Mouse (Mus musculus) MEL (cell line): Measurements from ENCODE around the gene Akr1a1. TPM values are rescaled to one million over a fixed set of nuclear protein-coding genes. Genes with fewer than 3 reads are reported as not detected.

Source experiments
- DNase-seq: peaks from one replicate; pipeline ENCODE4 v3.0.0; 2011; ENCODE audit warnings: low read depth, low spot score
- H3K27ac ChIP-seq: 2 replicates; pipeline ENCODE4 v1.5.1; 2012; ENCODE audit warnings: low read depth, mild to moderate bottlenecking, control low read depth, low read length, moderate library complexity; ENCODE audit not compliant: control insufficient read depth
- H3K27me3 ChIP-seq, 2 experiments: fragments of 150-350 bp in 1 of 2; sonication (generic) in 1 of 2; 2 replicates each; pipeline ENCODE4 v1.6.1; 2012; ENCODE audit warnings: low read length in 2 of 2, mild to moderate bottlenecking in 2 of 2, improper control_type of control experiment in 1 of 2, moderate library complexity in 1 of 2; ENCODE audit not compliant: insufficient read depth in 2 of 2, control insufficient read depth in 1 of 2
- H3K36me3 ChIP-seq, 2 experiments: 2 replicates each; pipeline ENCODE4 v1.6.1; 2012 to 2014; ENCODE audit warnings: low read length in 2 of 2, improper control_type of control experiment in 1 of 2, inconsistent platforms in 1 of 2, mild to moderate bottlenecking in 1 of 2; ENCODE audit not compliant: insufficient read depth in 2 of 2, control insufficient read depth in 1 of 2
- H3K4me1 ChIP-seq, 2 experiments: fragments of 150-350 bp in 1 of 2; sonication (generic) in 1 of 2; 2 replicates each; pipeline ENCODE4 v1.6.1; 2012; ENCODE audit warnings: low read length in 2 of 2, improper control_type of control experiment in 1 of 2, mild to moderate bottlenecking in 1 of 2; ENCODE audit not compliant: insufficient read depth in 2 of 2, control insufficient read depth in 1 of 2
- H3K4me3 ChIP-seq, 2 experiments: fragments of 150-350 bp in 1 of 2; sonication (generic) in 1 of 2; 2 replicates each; pipeline ENCODE4 v1.5.1; 2012; ENCODE audit warnings: low read depth in 2 of 2, low read length in 2 of 2, mild to moderate bottlenecking in 2 of 2, moderate library complexity in 2 of 2, control low read depth in 1 of 2, improper control_type of control experiment in 1 of 2; ENCODE audit not compliant: control insufficient read depth in 1 of 2, insufficient read depth in 1 of 2
- H3K79me2 ChIP-seq: 2 replicates; pipeline ENCODE4 v1.6.1; 2012; ENCODE audit warnings: mild to moderate bottlenecking, low read length, moderate library complexity; ENCODE audit not compliant: control insufficient read depth, poor library complexity, insufficient read depth
- H3K9ac ChIP-seq: 2 replicates; pipeline ENCODE4 v1.6.1; 2012; ENCODE audit warnings: low read depth, mild to moderate bottlenecking, control low read depth, low read length, moderate library complexity; ENCODE audit not compliant: control insufficient read depth, poor library complexity, severe bottlenecking
- H3K9me3 ChIP-seq: fragments of 150-350 bp; sonication (generic); replicated peaks from 2 replicates; pipeline ENCODE4 v1.6.1; 2012; ENCODE audit warnings: mild to moderate bottlenecking, low read length, improper control_type of control experiment, moderate library complexity; ENCODE audit not compliant: insufficient read depth
- CHD1 ChIP-seq: IDR thresholded peaks from 2 replicates; pipeline ENCODE4 v1.6.1; 2012; ENCODE audit warnings: low read depth, mild to moderate bottlenecking, inconsistent platforms, low read length, improper control_type of control experiment
- CHD2 ChIP-seq: IDR thresholded peaks from 2 replicates; pipeline ENCODE4 v1.6.1; 2011; ENCODE audit warnings: low read length, improper control_type of control experiment
- CTCF ChIP-seq, 3 experiments: IDR thresholded peaks in 2 of 3; conservative IDR thresholded peaks in 1 of 3; 2 replicates each; pipeline ENCODE4 v1.5.1; 2011 to 2012; ENCODE audit warnings: low read length in 3 of 3, low read depth in 2 of 3, mild to moderate bottlenecking in 2 of 3, improper control_type of control experiment in 1 of 3, inconsistent platforms in 1 of 3, mixed read lengths in 1 of 3, moderate library complexity in 1 of 3; ENCODE audit not compliant: control insufficient read depth in 1 of 3, insufficient read depth in 1 of 3, poor library complexity in 1 of 3, severe bottlenecking in 1 of 3
- E2F4 ChIP-seq: IDR thresholded peaks from 2 replicates; pipeline ENCODE4 v1.6.1; 2011; ENCODE audit warnings: low read depth, low read length, improper control_type of control experiment, borderline replicate concordance
- ELF1 ChIP-seq: IDR thresholded peaks from 2 replicates; pipeline ENCODE4 v1.6.1; 2014; ENCODE audit warnings: low read depth, mild to moderate bottlenecking, inconsistent platforms, low read length, improper control_type of control experiment, moderate library complexity
- GATA1 ChIP-seq: IDR thresholded peaks from 2 replicates; pipeline ENCODE4 v1.6.1; 2011; ENCODE audit warnings: low read depth, low read length, improper control_type of control experiment
- HCFC1 ChIP-seq: IDR thresholded peaks from 2 replicates; pipeline ENCODE4 v1.6.1; 2012; ENCODE audit warnings: low read depth, mild to moderate bottlenecking, inconsistent platforms, low read length, improper control_type of control experiment, moderate library complexity
- JUND ChIP-seq: IDR thresholded peaks from 2 replicates; pipeline ENCODE4 v1.6.1; 2011; ENCODE audit warnings: low read depth, mild to moderate bottlenecking, improper control_type of control experiment, low read length
- KAT2A ChIP-seq: conservative IDR thresholded peaks from 2 replicates; pipeline ENCODE4 v1.6.1; 2012; ENCODE audit warnings: low read depth, low read length, improper control_type of control experiment, inconsistent platforms
- MAX ChIP-seq: IDR thresholded peaks from 2 replicates; pipeline ENCODE4 v1.6.1; 2011; ENCODE audit warnings: low read length, improper control_type of control experiment
- MAZ ChIP-seq: IDR thresholded peaks from 2 replicates; pipeline ENCODE4 v1.6.1; 2012; ENCODE audit warnings: low read depth, mild to moderate bottlenecking, inconsistent platforms, low read length, improper control_type of control experiment
- MEF2A ChIP-seq: IDR thresholded peaks from 2 replicates; pipeline ENCODE4 v1.6.1; 2014; ENCODE audit warnings: low read depth, mild to moderate bottlenecking, inconsistent platforms, low read length, improper control_type of control experiment; ENCODE audit not compliant: poor library complexity, insufficient replicate concordance, severe bottlenecking; ENCODE audit errors: extremely low read depth
- MXI1 ChIP-seq: IDR thresholded peaks from 2 replicates; pipeline ENCODE4 v1.6.1; 2011; ENCODE audit warnings: mild to moderate bottlenecking, low read depth, low read length, improper control_type of control experiment
- MYC ChIP-seq: IDR thresholded peaks from 2 replicates; pipeline ENCODE4 v1.6.1; 2011; ENCODE audit warnings: low read depth, mild to moderate bottlenecking, low read length, improper control_type of control experiment, moderate library complexity
- NELFE ChIP-seq: IDR thresholded peaks from 2 replicates; pipeline ENCODE4 v1.6.1; 2011; ENCODE audit warnings: low read depth, low read length, improper control_type of control experiment
- NRF1 ChIP-seq: IDR thresholded peaks from 2 replicates; pipeline ENCODE4 v1.6.1; 2014; ENCODE audit warnings: low read depth, mild to moderate bottlenecking, inconsistent platforms, low read length, improper control_type of control experiment, moderate library complexity; ENCODE audit not compliant: poor library complexity, insufficient read depth, severe bottlenecking
- POLR2AphosphoS2 ChIP-seq: IDR thresholded peaks from 2 replicates; pipeline ENCODE4 v1.6.1; 2011; ENCODE audit warnings: low read length, improper control_type of control experiment
- POLR2AphosphoS5 ChIP-seq: IDR thresholded peaks from 2 replicates; pipeline ENCODE4 v1.6.1; 2012; ENCODE audit warnings: low read depth, borderline replicate concordance, mild to moderate bottlenecking, inconsistent platforms, low read length, moderate library complexity, mixed read lengths
- RAD21 ChIP-seq: IDR thresholded peaks from 2 replicates; pipeline ENCODE4 v1.6.1; 2011; ENCODE audit warnings: mild to moderate bottlenecking, low read depth, low read length, improper control_type of control experiment
- RCOR1 ChIP-seq: IDR thresholded peaks from 2 replicates; pipeline ENCODE4 v1.6.1; 2012; ENCODE audit warnings: low read depth, mild to moderate bottlenecking, inconsistent platforms, low read length, improper control_type of control experiment
- SIN3A ChIP-seq: IDR thresholded peaks from 2 replicates; pipeline ENCODE4 v1.6.1; 2012; ENCODE audit warnings: low read length, improper control_type of control experiment, inconsistent platforms
- SMC3 ChIP-seq: IDR thresholded peaks from 2 replicates; pipeline ENCODE4 v1.6.1; 2011; ENCODE audit warnings: low read depth, low read length, improper control_type of control experiment
- TBP ChIP-seq: IDR thresholded peaks from 2 replicates; pipeline ENCODE4 v1.8.0; 2011; ENCODE audit warnings: low read depth, low read length, improper control_type of control experiment
- TCF12 ChIP-seq: IDR thresholded peaks from 2 replicates; pipeline ENCODE4 v1.6.1; 2014; ENCODE audit warnings: low read depth, mild to moderate bottlenecking, inconsistent platforms, low read length, improper control_type of control experiment, moderate library complexity
- UBTF ChIP-seq: IDR thresholded peaks from 2 replicates; pipeline ENCODE4 v1.6.1; 2012; ENCODE audit warnings: low read depth, mild to moderate bottlenecking, inconsistent platforms, low read length, improper control_type of control experiment, moderate library complexity, borderline replicate concordance; ENCODE audit not compliant: insufficient read depth
- ZC3H11A ChIP-seq: IDR thresholded peaks from 2 replicates; pipeline ENCODE4 v1.6.1; 2012; ENCODE audit warnings: low read depth, mild to moderate bottlenecking, inconsistent platforms, low read length, improper control_type of control experiment
- ZKSCAN1 ChIP-seq: IDR thresholded peaks from 2 replicates; pipeline ENCODE4 v1.6.1; 2012; ENCODE audit warnings: low read depth, mild to moderate bottlenecking, inconsistent platforms, low read length, improper control_type of control experiment, moderate library complexity
- ZMIZ1 ChIP-seq: IDR thresholded peaks from 2 replicates; pipeline ENCODE4 v1.6.1; 2012; ENCODE audit warnings: low read depth, mild to moderate bottlenecking, inconsistent platforms, low read length, improper control_type of control experiment, moderate library complexity
- ZNF384 ChIP-seq: IDR thresholded peaks from 2 replicates; pipeline ENCODE4 v1.6.1; 2012; ENCODE audit warnings: low read depth, mild to moderate bottlenecking, inconsistent platforms, low read length, improper control_type of control experiment
- polyA plus RNA-seq, 2 experiments: library from polyadenylated mRNA; stranded (reverse) in 1 of 2; unstranded in 1 of 2; fragments of >175 nt in 1 of 2; fragments of >200 nt in 1 of 2; gene quantifications; 2 replicates each; pipeline versions ENCODE4 v1.2.1 to v1.2.4; 2012; ENCODE audit warnings: low replicate concordance in 2 of 2, low read depth in 1 of 2; ENCODE audit not compliant: insufficient read length in 2 of 2, insufficient read depth in 1 of 2, missing spikeins in 1 of 2
- total RNA-seq: library from RNA; depleted of rRNA; stranded (reverse); fragments of 300-350 nt; gene quantifications from 2 replicates; pipeline ENCODE4 v1.2.3, GENCODE M21; 2012

The Akr1a1 gene
- total and polyA plus RNA-seq, 3 experiments, result 258 to 358 TPM; not detected in 1

- TF ChIP-seq HCFC1, result peak; percentile 77
- TF ChIP-seq MAZ, result peak; percentile 95
- no peak; the same call in 1 of the 2 replicates for TF ChIP-seq RAD21
- TF ChIP-seq MYC, result peak; percentile 76
Measured at GRCm38 (mm10) chr4:116685402-116686061, 34.1 kb upstream of the Akr1a1 start, which contains the start of gene Prdx1 (continued).

GRCm38 (mm10) chr4:116684665-116685064 is 33.2 kb upstream of the Akr1a1 start:
- Histone ChIP-seq H3K27ac (peak overlapping the region; percentile 60; the same call in 1 of the 2 replicates), H3K4me1 (peaks cover 7 to 33% of the 10 kb centered on the region in 2 experiments)

GRCm38 (mm10) chr4:116683957-116684356 is 32.5 kb upstream of the Akr1a1 start:
- H3K36me3 ChIP-seq, result peaks cover 4 to 46% of the 10 kb centered on the region in 2 experiments
- peaks cover 7 to 33% of the 10 kb centered on the region in 2 experiments for H3K4me1 ChIP-seq
- TF ChIP-seq ZMIZ1 (no peak), KAT2A (no peak), MEF2A (no peak), JUND (no peak), GATA1 (peak; percentile 92), TCF12 (peak; percentile 92), NELFE (no peak), ZNF384 (no peak), E2F4 (no peak), MAX (no peak), POLR2AphosphoS5 (no peak), UBTF (no peak), SIN3A (peak; percentile 77), RCOR1 (peak; percentile 95), MXI1 (no peak), CHD2 (no peak), ZC3H11A (no peak), CHD1 (no peak), NRF1 (no peak), TBP (no peak), POLR2AphosphoS2 (no peak), CTCF (IDR thresholded peaks at IDR 0.05 in 2 of 3, conservative IDR thresholded peaks at IDR 0.05 in 1 of 3; ENCODE audit: control insufficient read depth in 1 of 3, insufficient read depth in 1 of 3, low read depth in 2 of 3, low read length in 3 of 3, poor library complexity in 1 of 3, severe bottlenecking in 1 of 3) (no peak), MAZ (no peak), SMC3 (no peak), ZKSCAN1 (no peak), RAD21 (no peak)

More at GRCm38 (mm10) chr4:116684665-116685064, 33.2 kb upstream of the Akr1a1 start:
- peak; percentile 51; the same call in 1 of the 2 replicates for TF ChIP-seq MXI1
- peak; percentile 96 for TF ChIP-seq RCOR1
- no peak for TF ChIP-seq ELF1
- TF ChIP-seq, all 39 proteins: peak for 2
- Histone ChIP-seq H3K79me2 (peaks cover 35% of the 10 kb centered on the region), H3K4me3 (peak overlapping the region in 1 of 2 experiments; percentile 87; a peak in 2 of 4 replicates), H3K9me3 (no peaks in the 10 kb centered on the region), H3K27me3 (no peaks in the 10 kb centered on the region), H3K9ac (peak overlapping the region; percentile 62; the same call in 1 of the 2 replicates), H3K36me3 (peaks cover 10 to 53% of the 10 kb centered on the region in 2 experiments)
- DNase-seq, result peak; percentile 27

More at GRCm38 (mm10) chr4:116683957-116684356, 32.5 kb upstream of the Akr1a1 start:
- Histone ChIP-seq H3K9me3 (no peaks in the 10 kb centered on the region), H3K27ac (no peak overlapping the region), H3K4me3 (no peak overlapping the region), H3K79me2 (peaks cover 30% of the 10 kb centered on the region), H3K9ac (no peak overlapping the region), H3K27me3 (no peaks in the 10 kb centered on the region)
- peak; percentile 58 for DNase-seq
